Mouse (Mus musculus) brain, embryonic 14.5 days (tissue): ENCODE results near the gene Fam161a.
"Not testable (repeated sequence)": the region's sequence is repeated elsewhere in the genome, so short reads cannot be mapped to it uniquely, and the experiment has no call there.

Experiments
- CTCF ChIP-seq: fragments of 200-500 bp; IDR thresholded peaks from 2 replicates; pipeline ENCODE4 v1.5.1; 2012; ENCODE audit warnings: inconsistent platforms, mild to moderate bottlenecking, moderate library complexity, borderline replicate concordance; ENCODE audit not compliant: insufficient read depth, insufficient read length; ENCODE audit errors: extremely low read depth
- POLR2A ChIP-seq: fragments of 200-500 bp; IDR thresholded peaks from 2 replicates; pipeline ENCODE4 v1.6.1; 2012; ENCODE audit warnings: mild to moderate bottlenecking, inconsistent platforms, borderline replicate concordance; ENCODE audit not compliant: poor library complexity, insufficient read depth, insufficient read length, severe bottlenecking; ENCODE audit errors: extremely low read depth

DNA sequence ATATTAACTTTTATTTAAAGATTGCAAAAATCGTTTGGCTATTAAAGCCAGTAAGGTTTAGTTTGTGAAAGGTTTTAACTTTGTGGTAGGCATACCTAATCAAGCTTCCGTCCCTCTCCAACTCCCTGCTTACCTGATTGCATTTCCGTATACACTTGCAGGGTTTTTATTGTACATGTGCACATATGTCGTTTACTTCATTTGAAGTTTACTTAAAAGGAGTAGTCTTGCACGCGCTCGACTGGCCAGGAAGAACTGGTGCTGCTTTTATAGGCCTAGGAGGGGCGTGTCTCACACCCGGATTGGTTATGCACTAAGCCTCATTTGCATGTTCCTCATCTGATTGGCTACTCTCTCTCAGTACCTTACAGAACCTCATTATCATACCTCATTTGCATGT, 61.7 kb downstream of the Fam161a start:
- TF ChIP-seq POLR2A, CTCF: not testable (repeated sequence)
